Mouse (Mus musculus) spleen, adult 18-20 months (tissue): Measurements from ENCODE around the gene Mdc1.

Source experiments
- DNase-seq, 2 experiments: peaks; one replicate each; pipeline ENCODE4 v3.0.0; 2022; ENCODE audit warnings: mixed read lengths in 2 of 2

Mdc1 gene

DNA sequence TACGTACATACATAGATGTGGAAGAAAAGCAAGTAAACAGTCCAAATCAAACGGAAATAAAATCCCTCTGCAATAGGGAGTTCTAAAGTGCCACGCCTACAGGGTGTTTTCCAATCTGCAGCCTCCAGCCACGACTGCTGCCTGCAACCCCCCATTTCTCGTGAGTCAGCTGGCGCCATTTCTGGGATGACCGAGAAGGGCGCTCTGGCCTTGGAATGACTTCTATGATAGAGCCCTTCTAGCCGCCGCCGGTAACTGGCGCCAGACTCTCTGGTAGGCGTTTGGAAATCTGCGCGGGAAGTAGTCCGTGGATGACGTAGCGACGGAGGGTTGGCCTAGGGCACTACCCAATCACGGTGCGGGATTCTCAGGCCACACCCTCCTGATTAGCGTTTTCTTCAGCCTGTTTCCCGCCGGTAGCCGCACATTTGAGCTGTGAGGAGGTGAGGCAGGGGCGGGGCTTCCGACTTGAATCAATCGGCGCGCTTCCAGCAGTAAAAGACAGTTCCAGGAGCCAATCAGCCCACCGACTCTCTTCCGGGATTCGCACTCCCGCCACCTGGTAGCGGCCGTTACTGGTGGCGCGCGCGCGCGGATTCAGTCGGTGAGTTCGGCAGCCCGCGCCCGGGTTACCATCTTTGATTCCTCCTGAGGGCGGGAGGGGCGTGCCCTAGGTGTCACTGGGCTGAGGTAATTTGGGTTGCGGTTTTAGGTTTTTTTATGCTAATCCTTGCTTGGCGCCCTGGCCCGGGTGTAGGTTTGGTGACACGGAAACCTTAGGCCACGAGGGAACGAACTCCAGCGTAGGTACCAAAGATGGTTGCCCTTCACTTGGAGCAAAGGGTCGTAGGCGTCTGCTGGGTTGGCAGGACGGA is at the start of gene Mdc1:
Mdc1 (plus strand) TSS at position 440 of the 875 bp plus-strand sequence.
- DNase-seq = peak; percentile 96 to 98

GRCm38 (mm10) chr17:35792837-35793236 is 48.5 kb upstream of the Mdc1 start:
- no peak for DNase-seq

GRCm38 (mm10) chr17:35795099-35795498 is 46.2 kb upstream of the Mdc1 start:
- no peak for DNase-seq

- no peak for DNase-seq
Measured at GRCm38 (mm10) chr17:35795656-35796055, 45.7 kb upstream of the Mdc1 start.

- no peak for DNase-seq
Measured at GRCm38 (mm10) chr17:35796835-35797234, 44.5 kb upstream of the Mdc1 start.

DNA sequence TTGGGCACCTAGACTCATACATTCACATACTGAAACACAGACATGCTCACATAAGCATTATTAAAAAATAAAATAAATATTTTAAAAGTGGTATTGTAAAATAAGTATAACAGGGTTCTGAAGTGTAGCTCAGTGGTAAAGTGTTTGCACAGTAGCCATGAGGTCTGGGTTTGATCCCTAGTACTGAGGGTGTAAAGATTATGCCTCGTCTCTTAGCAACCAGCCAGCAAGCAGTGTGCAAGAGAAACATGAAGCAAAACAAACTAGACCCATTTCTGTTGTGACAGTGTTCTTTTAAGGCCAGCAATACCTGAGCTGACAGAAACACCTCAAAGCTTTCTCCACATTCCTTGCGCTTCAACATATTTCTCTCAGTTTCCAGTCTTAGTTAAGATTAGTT is 40.4 kb upstream of the Mdc1 start:
- DNase-seq = no peak

DNA sequence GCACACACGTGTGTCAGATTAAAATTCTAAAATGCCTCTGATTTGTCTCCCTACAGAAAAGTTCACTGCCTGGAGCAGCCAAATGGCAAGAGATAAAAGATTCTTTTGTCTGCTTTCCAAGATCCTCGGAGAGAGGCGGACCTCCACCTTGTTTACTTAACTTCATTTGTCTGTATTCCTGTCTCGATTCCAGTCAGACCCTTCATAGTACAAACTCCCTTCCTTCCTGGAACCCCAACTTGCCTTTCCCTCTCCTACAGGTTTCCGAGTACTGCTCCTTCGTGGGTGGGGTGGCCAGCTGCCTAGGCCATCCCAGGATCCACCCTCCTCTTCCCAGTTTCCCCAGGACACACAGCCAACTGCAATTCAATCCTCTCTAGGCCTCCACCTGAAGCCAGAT is 38.3 kb upstream of the Mdc1 start:
- no peak for DNase-seq

- DNase-seq = no peak
Measured at GRCm38 (mm10) chr17:35803858-35804399, 37.4 kb upstream of the Mdc1 start.

GRCm38 (mm10) chr17:35808073-35808472 is 33.2 kb upstream of the Mdc1 start:
- no peak for DNase-seq

DNA sequence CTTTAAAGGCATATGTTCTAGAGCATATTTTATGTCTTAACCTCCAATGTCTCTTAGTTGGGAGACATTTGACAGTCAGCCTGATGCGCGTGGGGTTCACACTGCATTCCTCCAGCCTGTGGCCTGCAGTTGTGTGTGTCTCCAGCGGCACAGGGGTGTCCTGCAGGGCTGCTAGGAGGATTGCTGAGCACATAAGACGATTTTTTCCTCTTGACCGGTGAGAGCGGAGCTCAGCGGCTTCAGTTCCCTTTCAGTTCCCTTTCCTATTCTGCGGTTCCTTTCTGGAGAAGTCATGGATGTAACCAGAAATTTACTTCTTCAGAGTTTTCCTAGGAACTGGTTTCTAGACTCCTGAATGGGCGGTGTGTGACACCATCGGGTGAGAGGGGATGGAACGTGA is 31.9 kb upstream of the Mdc1 start:
- no peak for DNase-seq

DNA sequence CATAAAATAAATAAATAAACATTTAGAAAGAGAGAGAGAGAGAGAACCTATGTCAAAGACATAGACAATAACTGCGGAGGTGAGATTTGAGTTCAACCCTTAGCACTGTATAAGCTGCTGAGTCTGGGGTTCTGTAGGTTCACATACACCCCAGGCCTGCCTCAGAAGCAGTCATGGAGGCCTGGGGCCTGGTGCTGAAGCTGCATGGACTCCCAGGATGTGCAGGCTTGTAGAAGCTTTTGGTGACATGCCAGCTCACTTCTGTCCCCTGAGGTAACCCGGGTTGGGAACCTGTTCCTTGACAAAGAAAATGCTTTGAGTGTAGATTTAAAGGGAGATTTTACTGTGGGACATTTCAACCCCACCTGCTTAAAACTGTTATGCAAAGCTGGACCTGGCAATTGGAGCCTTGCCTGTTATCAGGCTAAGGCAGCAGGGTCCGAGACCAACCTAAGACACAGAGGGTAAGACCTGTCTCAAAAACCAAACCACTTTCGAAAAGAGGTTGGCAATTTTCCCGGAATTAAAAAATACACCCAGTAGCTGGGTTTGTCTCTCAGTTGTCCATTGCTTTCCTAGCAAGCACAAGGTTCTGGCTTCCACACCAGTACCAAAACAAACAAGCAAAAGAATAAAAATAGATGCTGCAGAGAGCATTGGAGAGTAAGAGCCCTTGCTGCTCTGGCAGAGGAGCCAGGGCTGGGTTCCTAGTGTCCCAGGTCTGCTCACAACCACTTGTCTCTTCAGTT is 30.2 kb upstream of the Mdc1 start:
- no peak for DNase-seq

DNA sequence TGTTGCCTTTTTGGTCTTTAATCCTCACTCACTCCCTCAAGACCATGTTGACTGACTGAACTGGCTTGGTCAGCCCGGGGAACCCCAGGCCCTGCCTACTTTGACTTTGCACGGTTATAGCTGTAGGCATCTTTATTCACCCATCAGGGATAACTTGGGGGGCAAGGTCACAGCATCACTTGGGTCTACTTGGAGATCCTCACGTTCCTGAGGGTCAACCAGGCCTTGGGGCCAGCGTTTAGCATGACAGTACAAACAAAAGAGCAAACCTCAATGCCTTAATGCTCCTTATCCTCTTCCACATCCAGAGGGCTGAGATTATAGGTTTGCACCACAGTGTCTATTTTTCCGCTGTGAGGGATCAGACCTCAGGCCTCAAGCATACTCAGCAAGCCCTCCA is 29.0 kb upstream of the Mdc1 start:
- DNase-seq = no peak

GRCm38 (mm10) chr17:35812736-35813135 is 28.6 kb upstream of the Mdc1 start:
- no peak for DNase-seq

- peak; percentile 36 to 44 for DNase-seq
Measured at GRCm38 (mm10) chr17:35813245-35813647, 28.1 kb upstream of the Mdc1 start.

- DNase-seq = no peak
Measured at GRCm38 (mm10) chr17:35813653-35814052, 27.7 kb upstream of the Mdc1 start.

DNA sequence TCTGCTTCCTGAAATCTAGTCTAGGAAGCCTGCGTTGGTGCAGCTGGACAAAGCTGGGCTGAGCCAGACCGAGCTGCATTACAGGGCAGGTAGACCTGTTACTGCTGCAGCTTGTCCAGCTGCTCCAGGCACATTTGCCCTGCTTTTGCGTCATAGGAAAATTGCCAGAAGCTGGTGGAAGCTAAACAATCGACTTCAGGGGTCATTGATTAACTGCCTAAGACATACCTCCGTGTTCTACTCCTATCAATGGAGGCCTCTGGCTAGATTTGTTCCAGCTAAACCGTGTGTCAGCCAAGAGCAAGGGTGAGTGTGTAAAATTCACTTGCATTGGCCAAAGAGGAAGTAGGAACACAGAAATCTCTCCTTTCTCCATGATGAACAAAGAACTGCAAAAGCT is 26.6 kb upstream of the Mdc1 start:
- no peak for DNase-seq

DNA sequence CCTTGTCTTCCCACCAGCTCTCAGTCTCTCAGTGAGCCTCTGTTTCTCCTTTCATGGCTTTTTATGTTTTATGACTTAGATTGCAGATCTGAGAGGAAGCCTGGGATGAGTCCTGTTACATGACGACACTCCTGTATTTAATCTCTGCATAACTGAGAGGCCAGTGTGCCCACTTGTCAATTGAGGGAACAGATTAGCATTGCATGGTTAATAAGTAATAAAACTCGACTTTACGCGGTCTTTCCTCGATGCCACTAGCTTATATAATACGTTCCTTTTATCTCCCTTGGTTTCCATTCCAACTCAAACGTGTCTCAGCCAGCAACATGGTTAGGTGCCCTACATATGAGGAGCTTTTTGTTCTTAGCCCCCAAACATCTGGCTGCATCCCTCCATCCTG is 25.5 kb upstream of the Mdc1 start:
- DNase-seq = no peak

GRCm38 (mm10) chr17:35816686-35817085 is 24.6 kb upstream of the Mdc1 start:
- DNase-seq = no peak

DNA sequence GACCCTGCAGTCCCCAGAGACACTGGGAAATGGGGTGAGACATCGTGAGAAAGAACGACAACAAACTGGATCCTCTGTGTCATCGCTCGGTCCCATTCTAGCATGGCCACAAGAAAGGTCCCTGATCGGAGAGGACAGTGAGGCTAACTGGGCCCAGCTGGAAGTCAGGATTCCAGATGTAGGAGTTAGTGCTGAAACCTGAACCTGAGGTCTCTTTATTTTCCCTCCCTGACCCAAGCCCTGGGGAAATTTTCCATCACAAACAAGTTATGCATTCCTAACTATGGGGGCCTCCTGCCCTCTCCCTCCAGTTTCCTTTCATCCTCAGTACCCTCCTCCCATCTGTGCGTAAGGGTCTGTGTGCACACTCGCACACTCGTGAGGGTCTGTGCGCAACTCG is 24.1 kb upstream of the Mdc1 start:
- no peak for DNase-seq

DNA sequence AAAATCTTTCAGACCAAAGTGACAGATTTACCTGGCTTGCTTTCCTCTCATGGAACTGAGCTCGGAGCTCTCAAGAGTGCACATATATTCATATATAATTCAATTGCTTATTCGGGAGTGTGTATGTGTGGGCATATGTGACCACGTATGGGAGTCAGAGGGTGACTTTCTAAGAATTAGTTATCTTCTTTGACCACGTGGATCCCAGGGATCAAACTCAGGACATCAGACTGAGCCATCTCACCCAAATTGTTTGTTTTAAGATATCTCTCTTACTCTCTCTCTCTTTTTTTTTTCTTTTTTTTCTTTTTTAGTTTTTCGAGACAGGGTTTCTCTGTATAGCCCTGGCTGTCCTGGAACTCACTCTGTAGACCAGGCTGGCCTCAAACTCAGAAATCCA is 21.2 kb upstream of the Mdc1 start:
- no peak for DNase-seq

GRCm38 (mm10) chr17:35821439-35822430 is 19.6 kb upstream of the Mdc1 start, which contains the start of gene Ier3:
Ier3 (plus strand) TSS chr17:35821684.
- DNase-seq = peak; percentile 41 to 53

- DNase-seq = peak in 1 of 2 experiments; percentile 18
Measured at GRCm38 (mm10) chr17:35822564-35822963, 18.8 kb upstream of the Mdc1 start.
